Mouse (Mus musculus): ENCODE measurements around the gene Vmn2r23.
"Not testable (repeated sequence)": the region's sequence is repeated elsewhere in the genome, so short reads cannot be mapped to it uniquely, and the experiment has no call there.

The Vmn2r23 gene

GRCm38 (mm10) chr6:123702370-123702769 lies at the start of gene Vmn2r23:
Gene Vmn2r23 (plus strand): TSS chr6:123702670.
- in situ Hi-C loops (cut with MboI; ENCODE audit: low sequenced_read_pairs): no loop called here

- in situ Hi-C loops (cut with MboI; ENCODE audit: low sequenced_read_pairs): no loop called here
Observed at GRCm38 (mm10) chr6:123657040-123657439, 45.4 kb upstream of the Vmn2r23 start.

GRCm38 (mm10) chr6:123696639-123697038 lies 5.8 kb upstream of the Vmn2r23 start:
- in situ Hi-C loops (cut with MboI; ENCODE audit: low sequenced_read_pairs): not testable (repeated sequence)

GRCm38 (mm10) chr6:123697213-123697612 lies 5.3 kb upstream of the Vmn2r23 start:
- in situ Hi-C loops (cut with MboI; ENCODE audit: low sequenced_read_pairs): no loop called here

- in situ Hi-C loops (cut with MboI; ENCODE audit: low sequenced_read_pairs): no loop called here
Observed at GRCm38 (mm10) chr6:123770031-123770430, 67.6 kb downstream of the Vmn2r23 start.

- in situ Hi-C loops (cut with MboI; ENCODE audit: low sequenced_read_pairs): no loop called here
Observed at GRCm38 (mm10) chr6:123778579-123778978, 76.1 kb downstream of the Vmn2r23 start, which contains the start of gene Vmn2r24. Gene Vmn2r24 (plus strand): TSS chr6:123778879.

GRCm38 (mm10) chr6:123784857-123785256 lies 82.4 kb downstream of the Vmn2r23 start:
- in situ Hi-C loops (cut with MboI; ENCODE audit: low sequenced_read_pairs): no loop called here

- in situ Hi-C loops (cut with MboI; ENCODE audit: low sequenced_read_pairs): no loop called here
Observed at GRCm38 (mm10) chr6:123793746-123794145, 91.3 kb downstream of the Vmn2r23 start.

Measured in CH12F3 (cell line).